Mouse (Mus musculus) limb, embryonic 10.5 days (tissue): ENCODE results near the gene Fyn. TPM values are rescaled to one million over a fixed set of nuclear protein-coding genes. Genes with fewer than 3 reads are reported as not detected.
A peak's percentile ranks its signal among the peaks of the same experiment; 100 is the strongest.

Experiments used
- DNase-seq: peaks from one replicate; pipeline ENCODE4 v3.0.0-alpha.2; 2017; ENCODE audit warnings: low spot score
- H3K27ac ChIP-seq: fragments of 300-500 bp; sonication (generic); 2 replicates; pipeline ENCODE4 v1.5.1; 2016; ENCODE audit warnings: mild to moderate bottlenecking
- H3K27me3 ChIP-seq: fragments of 300-500 bp; sonication (generic); 2 replicates; pipeline ENCODE4 v1.6.1; 2016; ENCODE audit warnings: low read depth, mild to moderate bottlenecking; ENCODE audit not compliant: poor library complexity, severe bottlenecking
- H3K36me3 ChIP-seq: fragments of 300-500 bp; sonication (generic); 2 replicates; pipeline ENCODE4 v1.6.1; 2016; ENCODE audit warnings: mild to moderate bottlenecking, moderate library complexity
- H3K4me1 ChIP-seq: fragments of 300-500 bp; sonication (generic); 2 replicates; pipeline ENCODE4 v1.6.1; 2016
- H3K4me3 ChIP-seq: fragments of 300-500 bp; sonication (generic); 2 replicates; pipeline ENCODE4 v1.5.1; 2016; ENCODE audit warnings: mild to moderate bottlenecking, moderate library complexity
- H3K9me3 ChIP-seq: fragments of 300-500 bp; sonication (generic); replicated peaks from 2 replicates; pipeline ENCODE4 v1.6.1; 2016; ENCODE audit warnings: mild to moderate bottlenecking
- WGBS: fragments of 180-500 bp; shearing (Covaris S2); methylation state at CpG from one replicate; pipeline ENCODE4 v1.1.7; 2016; 5-methylcytosine and 5-hydroxymethylcytosine counted together
- polyA plus RNA-seq: library from polyadenylated mRNA; unstranded; fragments of >200 nt; fragmentation: Nextera tagmentation; extraction: Ambion mirVana; gene quantifications from 2 replicates; pipeline ENCODE4 v1.2.1, GENCODE M21; 2016

Fyn gene
- polyA plus RNA-seq, 1 experiment from 2014 or later: 16.0 TPM

DNA sequence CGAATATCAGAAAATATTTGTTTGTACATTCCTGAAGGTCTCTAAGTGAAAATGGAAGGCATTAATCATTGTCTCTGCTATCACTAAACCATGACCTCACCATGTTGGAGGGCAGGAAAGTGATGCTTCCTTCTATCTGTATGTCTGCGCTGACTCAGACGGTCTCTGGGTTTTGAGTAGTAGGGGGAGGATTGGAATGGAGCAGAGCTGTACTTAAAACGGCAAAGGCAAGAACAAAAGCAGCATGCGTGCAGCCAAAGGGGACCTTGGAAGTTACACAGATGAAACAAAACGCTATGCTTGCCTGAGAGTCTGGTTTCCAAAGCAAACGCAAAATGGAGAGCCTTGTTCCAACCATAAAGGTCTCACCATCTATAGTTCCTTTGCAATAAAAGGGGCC is 202.4 kb downstream of the Fyn start:
- Histone ChIP-seq H3K4me1 (peaks cover 30% of the 10 kb centered on the region), H3K27ac (no peak overlapping the region)
- DNase-seq: no peak

DNA sequence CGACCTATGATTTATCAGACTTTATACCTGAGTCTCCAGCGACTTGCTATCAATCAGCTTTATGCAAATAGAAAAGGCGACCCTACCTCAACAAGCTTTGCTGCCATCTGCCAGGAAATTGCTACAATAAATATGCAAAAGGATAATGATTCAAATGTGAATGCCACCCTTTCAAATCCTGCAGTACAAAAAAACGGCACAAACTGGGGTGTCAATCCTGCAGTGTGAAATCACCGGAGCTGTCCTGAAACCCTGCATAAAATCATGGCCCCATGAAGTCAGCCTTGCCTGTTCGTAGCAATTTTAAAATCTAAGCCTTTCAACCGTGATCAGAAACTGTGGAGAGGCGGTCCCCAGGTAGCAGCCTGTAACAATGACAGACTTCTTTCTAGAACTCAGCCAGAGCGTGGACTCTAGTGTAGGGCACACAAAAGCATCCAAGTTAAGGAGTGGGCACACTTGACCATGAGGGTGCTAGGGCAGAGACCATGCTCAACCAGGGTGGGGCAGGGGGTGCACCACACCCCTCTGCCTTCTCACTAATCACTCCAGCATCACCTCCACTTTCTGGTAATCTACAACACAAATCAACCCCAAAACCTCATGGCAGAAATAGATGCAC is 203.5 kb downstream of the Fyn start:
- Histone ChIP-seq H3K27ac (peak overlapping the region; percentile 65), H3K4me3 (no peak overlapping the region), H3K9me3 (no peaks in the 10 kb centered on the region), H3K27me3 (no peaks in the 10 kb centered on the region), H3K4me1 (peaks cover 30% of the 10 kb centered on the region), H3K36me3 (no peaks in the 10 kb centered on the region)
- WGBS: 69% methylated on average over 9 of the region's 9 CpGs
- no peak for DNase-seq

More for the DNA sequence above, 202.4 kb downstream of the Fyn start:
- no peak overlapping the region for H3K4me3 ChIP-seq
- H3K27me3 ChIP-seq: no peaks in the 10 kb centered on the region
- 76% methylated on average over 7 of the region's 7 CpGs for WGBS
- H3K9me3 ChIP-seq: no peaks in the 10 kb centered on the region
- H3K36me3 ChIP-seq: no peaks in the 10 kb centered on the region

DNA sequence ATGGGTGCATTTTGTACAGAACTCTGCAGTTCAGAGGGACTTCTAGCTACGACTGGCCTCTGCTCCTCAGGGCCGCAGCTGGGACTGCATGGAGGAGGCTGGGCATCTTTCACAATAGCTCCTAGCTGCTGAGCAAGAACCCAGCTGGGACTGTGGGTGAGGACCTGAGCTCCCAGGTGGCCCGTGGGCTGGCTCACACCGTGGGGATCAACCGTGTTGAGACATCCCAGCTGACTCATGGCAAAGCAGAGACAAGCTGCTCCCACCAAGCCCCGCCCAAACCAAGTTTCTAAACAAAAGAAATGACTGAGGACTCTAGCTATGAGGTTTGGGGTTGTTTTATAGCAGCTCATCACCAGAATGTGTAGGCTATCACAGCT is 204.0 kb downstream of the Fyn start:
- H3K27ac ChIP-seq: peak overlapping the region; percentile 65
- no peak for DNase-seq

DNA sequence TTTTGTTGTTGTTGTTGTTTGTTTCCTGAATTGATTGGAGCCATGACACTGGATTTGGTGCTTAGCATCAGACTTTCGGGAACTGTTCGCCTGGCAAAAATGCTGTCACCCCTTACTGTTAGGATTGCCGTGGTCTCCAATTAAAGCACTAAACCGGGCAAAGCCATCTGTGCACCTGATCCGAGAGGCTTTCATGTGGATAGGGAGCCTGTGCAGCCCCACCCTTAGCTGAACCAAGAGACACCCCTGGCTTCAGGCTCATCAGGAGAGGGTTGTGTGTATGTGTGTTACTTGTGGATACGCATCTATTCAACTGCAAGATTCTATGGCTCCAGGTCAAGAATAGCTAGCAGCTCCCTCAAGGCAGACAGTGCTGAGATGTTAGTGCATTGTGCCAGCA is 207.8 kb downstream of the Fyn start:
- 90% methylated on average over 6 of the region's 6 CpGs for WGBS
- no peaks in the 10 kb centered on the region for H3K36me3 ChIP-seq
- H3K4me3 ChIP-seq: no peak overlapping the region
- H3K4me1 ChIP-seq: peaks cover 48% of the 10 kb centered on the region
- no peak for DNase-seq
- no peaks in the 10 kb centered on the region for H3K9me3 ChIP-seq
- no peaks in the 10 kb centered on the region for H3K27me3 ChIP-seq
- no peak overlapping the region for H3K27ac ChIP-seq

More for the DNA sequence above, 204.0 kb downstream of the Fyn start:
- WGBS: 52% methylated on average over 6 of the region's 6 CpGs
- Histone ChIP-seq H3K4me3 (no peak overlapping the region), H3K36me3 (no peaks in the 10 kb centered on the region), H3K9me3 (no peaks in the 10 kb centered on the region), H3K27me3 (no peaks in the 10 kb centered on the region), H3K4me1 (peaks cover 34% of the 10 kb centered on the region)

DNA sequence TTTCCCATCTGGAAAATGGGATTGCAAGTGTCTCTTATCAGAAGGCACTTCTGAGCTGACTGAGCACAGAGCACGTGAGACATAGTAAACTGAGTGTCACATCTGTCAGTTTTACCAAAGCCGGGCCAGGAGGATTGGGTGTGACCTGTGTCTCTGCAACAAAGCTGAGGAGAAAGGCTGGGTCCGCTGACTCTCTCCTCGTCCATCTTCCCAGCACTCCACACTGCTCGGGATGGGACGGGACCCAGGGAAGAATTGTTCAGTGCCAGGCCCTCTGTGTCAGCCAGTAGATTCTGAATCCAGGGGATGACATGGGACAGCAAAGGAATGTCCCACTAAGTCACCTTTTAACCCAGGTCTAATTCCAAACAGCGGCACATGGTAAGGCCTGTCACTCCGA is 211.8 kb downstream of the Fyn start:
- H3K27ac ChIP-seq: peak overlapping the region; percentile 54
- H3K27me3 ChIP-seq: no peaks in the 10 kb centered on the region
- WGBS: 60% methylated on average over 8 of the region's 8 CpGs
- no peaks in the 10 kb centered on the region for H3K9me3 ChIP-seq
- peaks cover 52% of the 10 kb centered on the region for H3K4me1 ChIP-seq
- no peaks in the 10 kb centered on the region for H3K36me3 ChIP-seq
- H3K4me3 ChIP-seq: no peak overlapping the region
- DNase-seq: no peak

DNA sequence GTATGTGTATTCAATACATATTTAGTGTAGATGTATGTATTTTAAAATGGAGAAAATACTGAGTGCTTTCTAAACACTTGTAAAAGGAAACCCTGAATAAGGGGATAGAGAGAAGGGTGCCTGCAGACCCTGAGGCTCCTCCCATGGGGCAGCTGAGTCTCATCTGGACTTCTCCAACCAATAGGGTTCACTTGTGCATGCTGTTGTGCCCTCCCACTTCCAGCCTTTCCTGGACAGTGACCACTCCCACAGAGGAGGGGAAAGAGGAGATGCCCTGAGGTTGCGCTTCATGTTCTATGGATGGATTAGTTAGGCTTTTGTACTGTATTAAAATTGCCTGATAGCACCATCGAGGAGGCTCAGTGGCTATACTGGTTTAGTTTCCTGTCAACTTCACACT is 213.7 kb downstream of the Fyn start:
- Histone ChIP-seq H3K9me3 (no peaks in the 10 kb centered on the region), H3K4me1 (peaks cover 54% of the 10 kb centered on the region), H3K27me3 (no peaks in the 10 kb centered on the region), H3K36me3 (no peaks in the 10 kb centered on the region), H3K27ac (no peak overlapping the region), H3K4me3 (no peak overlapping the region)
- DNase-seq: no peak
- WGBS: 89% methylated on average over 2 of the region's 2 CpGs

DNA sequence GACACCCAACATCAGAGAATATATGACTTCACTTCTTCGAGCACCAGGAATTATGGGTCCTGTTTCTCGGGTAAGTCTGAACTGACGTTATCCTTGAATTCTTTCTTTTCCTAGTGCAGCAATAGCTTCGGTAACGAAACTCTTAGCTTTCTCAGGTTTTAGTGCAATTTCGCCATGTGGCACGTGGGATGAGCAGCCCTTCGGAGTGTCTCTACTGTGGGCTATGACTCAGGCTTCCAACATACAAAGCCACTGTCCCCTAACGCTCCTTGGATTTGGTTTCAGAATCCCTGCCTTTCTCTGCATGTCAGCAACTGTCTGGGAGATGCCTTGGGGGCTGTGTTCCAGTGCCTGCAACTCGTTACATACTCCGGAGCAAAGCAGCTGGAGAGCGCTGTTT is 215.1 kb downstream of the Fyn start:
- H3K9me3 ChIP-seq: no peaks in the 10 kb centered on the region
- 82% methylated on average over 12 of the region's 12 CpGs for WGBS
- H3K4me1 ChIP-seq: peaks cover 55% of the 10 kb centered on the region
- 0 out of 2 replicates have a peak overlapping the region, but pooled peaks have one; percentile 39 for H3K27ac ChIP-seq
- H3K27me3 ChIP-seq: no peaks in the 10 kb centered on the region
- H3K4me3 ChIP-seq: no peak overlapping the region
- no peaks in the 10 kb centered on the region for H3K36me3 ChIP-seq
- DNase-seq: no peak

DNA sequence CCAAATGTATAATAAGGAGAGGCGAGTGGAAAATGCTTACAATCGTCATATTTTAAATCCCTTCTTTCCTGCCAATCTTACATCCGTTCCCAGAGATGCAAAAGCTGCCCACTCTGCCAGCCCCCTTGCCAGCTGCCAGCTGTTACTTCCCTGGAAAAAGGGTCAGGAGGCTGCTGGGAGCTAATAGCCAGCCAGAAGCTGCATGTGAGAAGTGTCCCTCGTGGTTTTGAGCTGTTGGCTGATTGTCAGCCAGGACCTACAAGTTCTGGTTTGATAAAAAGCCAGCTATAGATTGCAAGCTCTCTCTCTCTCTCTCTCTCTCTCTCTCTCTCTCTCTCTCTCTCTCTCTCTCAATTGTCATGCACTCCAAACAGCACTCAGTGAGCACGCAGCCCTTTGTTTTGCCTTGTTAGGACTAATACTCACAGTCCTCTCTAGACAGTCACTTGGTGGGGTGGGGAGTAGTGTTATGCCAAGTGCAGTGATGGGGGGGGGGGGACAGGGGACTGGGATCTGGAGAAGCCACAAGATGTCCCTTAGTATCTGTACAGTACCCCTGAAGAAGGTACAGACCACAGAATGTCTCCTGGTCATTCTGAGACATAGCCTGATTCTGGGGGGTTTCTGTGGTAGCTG is 218.8 kb downstream of the Fyn start:
- H3K4me1 ChIP-seq: peaks cover 33% of the 10 kb centered on the region
- WGBS: 74% methylated on average over 5 of the region's 5 CpGs
- H3K36me3 ChIP-seq: no peaks in the 10 kb centered on the region
- peak; percentile 29 for DNase-seq
- H3K27me3 ChIP-seq: no peaks in the 10 kb centered on the region
- H3K27ac ChIP-seq: 0 out of 2 replicates have a peak overlapping the region, but pooled peaks have one; percentile 51
- no peak overlapping the region for H3K4me3 ChIP-seq
- no peaks in the 10 kb centered on the region for H3K9me3 ChIP-seq

DNA sequence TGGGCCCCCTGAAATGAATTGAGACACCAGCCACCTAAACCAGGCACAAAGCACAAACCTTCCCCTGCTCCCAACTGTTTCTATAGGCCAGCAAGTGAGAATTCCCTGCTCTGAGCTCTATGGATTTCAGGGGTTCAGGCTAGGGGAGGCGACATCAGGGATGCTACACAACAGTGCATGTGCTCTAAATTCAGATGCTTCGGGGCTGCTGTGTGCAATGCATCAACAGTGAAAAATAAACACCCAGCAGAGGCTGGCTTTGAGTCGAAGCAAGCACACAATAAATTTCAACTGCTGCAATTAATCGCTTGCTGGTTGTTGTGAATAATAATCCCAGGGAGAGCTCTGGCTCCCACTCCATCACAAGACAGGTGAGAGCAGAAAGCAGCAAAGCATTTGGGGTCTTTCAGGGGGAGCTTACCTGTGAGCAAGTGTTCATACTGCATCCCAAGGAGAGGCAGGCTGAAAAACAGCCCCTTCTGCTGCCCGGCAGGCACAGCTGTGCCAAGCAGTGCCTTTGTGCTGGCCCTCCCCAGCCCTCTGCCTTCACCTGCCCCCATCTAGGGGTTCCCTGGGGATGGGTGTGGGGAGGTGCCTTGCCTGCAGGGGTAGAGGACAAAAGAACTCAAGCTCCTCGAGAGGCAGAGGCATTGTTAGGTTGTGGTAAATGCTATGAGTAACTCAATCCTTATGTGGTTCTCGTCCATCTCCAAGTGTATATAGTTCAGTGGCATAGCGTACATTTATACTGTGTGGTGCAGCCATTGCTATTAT is 219.5 kb downstream of the Fyn start:
- H3K4me1 ChIP-seq: peaks cover 26% of the 10 kb centered on the region
- no peaks in the 10 kb centered on the region for H3K27me3 ChIP-seq
- peak overlapping the region; percentile 71; the same call in 1 of the 2 replicates for H3K27ac ChIP-seq

DNA sequence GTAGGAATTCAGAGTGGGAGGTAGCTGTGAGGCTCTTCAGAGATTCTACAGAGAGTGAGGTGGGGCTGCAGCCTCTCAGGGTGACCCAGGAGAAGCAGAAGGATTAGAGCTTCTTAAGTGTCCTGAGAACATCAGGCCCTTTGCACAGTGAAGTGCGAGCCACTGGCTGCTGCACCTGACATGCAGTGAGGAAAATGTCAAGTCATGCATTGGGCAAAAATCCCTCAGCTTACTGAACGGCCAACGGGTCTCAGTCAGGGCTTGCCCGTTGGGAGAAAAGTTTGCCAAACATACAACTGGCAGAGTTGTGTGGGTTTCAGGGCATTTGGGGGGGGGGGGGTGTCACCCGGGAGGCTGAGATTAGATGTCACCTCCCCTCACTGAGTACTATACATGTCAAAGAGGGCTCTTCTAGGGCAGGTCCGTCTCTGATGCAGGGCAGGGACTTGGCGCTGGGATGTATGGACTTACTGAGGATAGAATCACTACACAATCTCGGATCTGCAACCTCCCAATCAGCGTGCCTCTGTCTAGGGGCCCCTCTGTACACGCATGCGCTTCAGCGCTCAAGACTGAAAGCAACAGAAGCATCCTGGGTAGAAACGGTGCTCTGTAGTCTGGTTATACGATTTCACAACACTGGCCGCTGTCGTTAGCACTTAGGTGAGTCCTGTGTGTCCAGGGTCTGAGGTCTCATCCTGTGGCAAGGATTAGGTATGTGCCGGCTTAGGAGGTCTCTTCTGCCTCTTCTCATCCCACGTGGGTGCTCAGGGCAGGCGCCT is 221.3 kb downstream of the Fyn start:
- Histone ChIP-seq H3K36me3 (0 out of 2 replicates have a peak, but pooled peaks cover 2% of the 10 kb centered on the region), H3K27me3 (no peaks in the 10 kb centered on the region), H3K27ac (no peak overlapping the region), H3K4me3 (no peak overlapping the region), H3K4me1 (peaks cover 15% of the 10 kb centered on the region), H3K9me3 (0 out of 2 replicates have a peak, but pooled peaks cover 2% of the 10 kb centered on the region)
- WGBS: 87% methylated on average over 19 of the region's 19 CpGs
- DNase-seq: peak; percentile 25

More for the DNA sequence above, 219.5 kb downstream of the Fyn start:
- H3K36me3 ChIP-seq: no peaks in the 10 kb centered on the region
- peak; percentile 30 for DNase-seq
- H3K9me3 ChIP-seq: no peaks in the 10 kb centered on the region
- H3K4me3 ChIP-seq: no peak overlapping the region
- WGBS: 66% methylated on average over 8 of the region's 8 CpGs

DNA sequence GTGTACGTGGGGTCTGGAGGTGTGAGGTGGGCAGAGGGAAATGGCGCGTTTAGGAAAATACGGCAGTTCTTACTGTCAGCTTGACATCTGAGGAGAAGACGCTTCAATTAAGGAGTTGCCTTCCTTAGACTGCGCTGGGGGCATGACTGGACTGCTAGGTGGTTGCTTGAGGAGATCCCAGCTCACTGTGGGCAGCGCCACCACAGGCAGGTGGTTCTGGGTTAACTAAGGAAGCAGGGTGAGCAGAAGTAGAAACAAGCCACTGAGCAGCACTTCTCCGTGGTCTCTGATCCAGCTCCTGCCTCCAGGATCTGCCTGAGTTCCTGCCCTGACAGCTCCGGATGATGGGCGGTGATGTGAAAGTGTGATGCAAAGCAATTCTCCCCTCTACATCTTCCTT is 222.0 kb downstream of the Fyn start:
- Histone ChIP-seq H3K36me3 (0 out of 2 replicates have a peak, but pooled peaks cover 2% of the 10 kb centered on the region), H3K4me1 (peaks cover 15% of the 10 kb centered on the region), H3K4me3 (no peak overlapping the region), H3K27ac (no peak overlapping the region), H3K27me3 (no peaks in the 10 kb centered on the region), H3K9me3 (0 out of 2 replicates have a peak, but pooled peaks cover 2% of the 10 kb centered on the region)
- no peak for DNase-seq
- WGBS: 88% methylated on average over 10 of the region's 10 CpGs

DNA sequence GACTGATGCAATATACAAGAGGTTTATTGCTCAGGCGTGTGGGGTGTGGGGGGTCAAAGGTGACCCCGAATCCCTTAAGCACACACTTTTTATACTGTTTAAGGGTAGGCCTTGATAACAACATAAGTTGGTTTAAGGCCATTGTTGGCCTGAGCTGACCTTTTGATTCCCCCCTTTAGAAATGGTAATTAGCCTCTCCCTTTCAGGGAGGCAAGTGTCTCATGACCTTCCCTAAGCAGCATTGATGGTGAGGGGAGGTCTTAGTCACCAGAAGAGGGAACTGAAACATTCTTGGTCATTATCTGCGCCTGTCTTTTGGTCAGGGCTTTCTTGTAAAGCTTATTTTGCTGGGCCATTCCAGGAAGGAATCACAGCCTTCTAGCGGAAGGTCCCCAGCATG is 223.8 kb downstream of the Fyn start:
- Histone ChIP-seq H3K27me3 (no peaks in the 10 kb centered on the region), H3K9me3 (0 out of 2 replicates have a peak, but pooled peaks cover 2% of the 10 kb centered on the region), H3K4me3 (no peak overlapping the region), H3K4me1 (peaks cover 18% of the 10 kb centered on the region), H3K27ac (no peak overlapping the region), H3K36me3 (0 out of 2 replicates have a peak, but pooled peaks cover 2% of the 10 kb centered on the region)
- 87% methylated on average over 4 of the region's 4 CpGs for WGBS
- DNase-seq: no peak
